10 mouse cellular contexts compared by ENCODE assay signal in genomic region chr14:51247736-51248135, GRCm38 (mm10).
"Had no signal": no experiment of that assay in that cellular context is flagged by ENCODE, and none has a peak within 500 bp of the region (broad histone marks: within the 10 kb centered on the region; RNA-seq: fewer than 3 reads in every experiment).

No protein-coding gene starts in this region.

- DNase-seq: liver, postnatal 0 days; lung, adult 2 months; lung, postnatal 14 days; lung, postnatal 36 days; right cerebral cortex, postnatal 25 days; right cerebral cortex, postnatal 4 days; spleen, adult 18-20 months; thymus, adult 18-20 months; thymus, postnatal 14 days; thymus, postnatal 36 days had no signal
